Mouse (Mus musculus) spleen, adult 18-20 months (tissue): ENCODE results near the gene Iqcf3.
A peak's percentile ranks its signal among the peaks of the same experiment; 100 is the strongest.

Source experiments
- DNase-seq, 2 experiments: peaks; one replicate each; pipeline ENCODE4 v3.0.0; 2022; ENCODE audit warnings: mixed read lengths in 2 of 2

Iqcf3 gene

GRCm38 (mm10) chr9:106469776-106470175 is 91.7 kb downstream of the Iqcf3 start:
- DNase-seq: no peak

GRCm38 (mm10) chr9:106469317-106469716 is 92.1 kb downstream of the Iqcf3 start:
- no peak for DNase-seq

GRCm38 (mm10) chr9:106467746-106468145 is 93.7 kb downstream of the Iqcf3 start:
- no peak for DNase-seq

- no peak for DNase-seq
Measured at GRCm38 (mm10) chr9:106466721-106467120, 94.7 kb downstream of the Iqcf3 start.

- no peak for DNase-seq
Measured at GRCm38 (mm10) chr9:106465571-106466200, 95.7 kb downstream of the Iqcf3 start, which contains the start of gene Gpr62. Gene Gpr62, minus strand, starts transcription at chr9:106465938.

- peak in 1 of 2 experiments; percentile 47 for DNase-seq
Measured at GRCm38 (mm10) chr9:106464751-106465541, 96.5 kb downstream of the Iqcf3 start.

GRCm38 (mm10) chr9:106463122-106464063 is 98.0 kb downstream of the Iqcf3 start:
- DNase-seq: no peak

GRCm38 (mm10) chr9:106462430-106462800 is 99.0 kb downstream of the Iqcf3 start:
- no peak for DNase-seq

GRCm38 (mm10) chr9:106461641-106462429 is 99.6 kb downstream of the Iqcf3 start:
- DNase-seq: no peak

GRCm38 (mm10) chr9:106461026-106461415 is 100.4 kb downstream of the Iqcf3 start:
- no peak for DNase-seq

GRCm38 (mm10) chr9:106460401-106461025 is 100.9 kb downstream of the Iqcf3 start:
- DNase-seq: no peak

GRCm38 (mm10) chr9:106459946-106460345 is 101.5 kb downstream of the Iqcf3 start:
- DNase-seq: no peak

- no peak for DNase-seq
Measured at GRCm38 (mm10) chr9:106457920-106458319, 103.5 kb downstream of the Iqcf3 start.

- no peak for DNase-seq
Measured at GRCm38 (mm10) chr9:106457163-106457559, 104.3 kb downstream of the Iqcf3 start.

- DNase-seq: no peak
Measured at GRCm38 (mm10) chr9:106456325-106457162, 104.9 kb downstream of the Iqcf3 start.

GRCm38 (mm10) chr9:106454888-106455681 is 106.3 kb downstream of the Iqcf3 start:
- DNase-seq: no peak

- DNase-seq: no peak
Measured at GRCm38 (mm10) chr9:106454071-106454761, 107.2 kb downstream of the Iqcf3 start.

GRCm38 (mm10) chr9:106453271-106454070 is 108.0 kb downstream of the Iqcf3 start, which contains the start of gene Pcbp4:
Gene Pcbp4, plus strand, starts transcription at chr9:106453291.
- peak in 1 of 2 experiments; percentile 43 for DNase-seq
